Mouse (Mus musculus) CD4-positive, CD25-positive, alpha-beta regulatory T cell, adult 2 months (primary cell): Measurements from ENCODE around the gene Dgcr2.

Source experiments
- DNase-seq: peaks from one replicate; pipeline ENCODE4 v3.0.0-alpha.2; 2012; ENCODE audit warnings: low read depth, low spot score

Dgcr2 gene

GRCm38 (mm10) chr16:17911052-17911595, 12.8 kb upstream of the Dgcr2 start, which contains the start of gene Ess2:
TSS of gene Ess2 (minus strand) at chr16:17911348.
- peak; percentile 96 for DNase-seq

- no peak for DNase-seq
Observed at GRCm38 (mm10) chr16:17896091-17896490, 2.3 kb downstream of the Dgcr2 start.

- DNase-seq: no peak
Observed at GRCm38 (mm10) chr16:17893923-17894322, 4.4 kb downstream of the Dgcr2 start, which contains the start of gene Tssk1. TSS of gene Tssk1 (plus strand) at chr16:17894223.

- no peak for DNase-seq
Observed at GRCm38 (mm10) chr16:17892606-17893005, 5.8 kb downstream of the Dgcr2 start.

GRCm38 (mm10) chr16:17891567-17891959, 6.8 kb downstream of the Dgcr2 start, which contains the start of gene Gm20518:
TSS of gene Gm20518 (minus strand) at chr16:17891671.
- DNase-seq: peak; percentile 99

- DNase-seq: no peak
Observed at GRCm38 (mm10) chr16:17890917-17891566, 7.3 kb downstream of the Dgcr2 start.

- DNase-seq: no peak
Observed at GRCm38 (mm10) chr16:17890342-17890727, 8.0 kb downstream of the Dgcr2 start.

GRCm38 (mm10) chr16:17889689-17890341, 8.5 kb downstream of the Dgcr2 start:
- DNase-seq: no peak

- no peak for DNase-seq
Observed at GRCm38 (mm10) chr16:17884116-17884515, 14.2 kb downstream of the Dgcr2 start.

GRCm38 (mm10) chr16:17882196-17882595, 16.2 kb downstream of the Dgcr2 start:
- no peak for DNase-seq

- DNase-seq: no peak
Observed at GRCm38 (mm10) chr16:17879571-17879970, 18.8 kb downstream of the Dgcr2 start.

GRCm38 (mm10) chr16:17876096-17876495, 22.3 kb downstream of the Dgcr2 start:
- no peak for DNase-seq

- DNase-seq: no peak
Observed at GRCm38 (mm10) chr16:17875174-17875573, 23.2 kb downstream of the Dgcr2 start.

- DNase-seq: no peak
Observed at GRCm38 (mm10) chr16:17872995-17873394, 25.4 kb downstream of the Dgcr2 start.

- no peak for DNase-seq
Observed at GRCm38 (mm10) chr16:17871248-17871647, 27.1 kb downstream of the Dgcr2 start.

- no peak for DNase-seq
Observed at GRCm38 (mm10) chr16:17865770-17866169, 32.6 kb downstream of the Dgcr2 start.

- no peak for DNase-seq
Observed at GRCm38 (mm10) chr16:17865293-17865692, 33.1 kb downstream of the Dgcr2 start.

GRCm38 (mm10) chr16:17858592-17858991, 39.8 kb downstream of the Dgcr2 start:
- DNase-seq: peak; percentile 50

- no peak for DNase-seq
Observed at GRCm38 (mm10) chr16:17857157-17857556, 41.2 kb downstream of the Dgcr2 start.

GRCm38 (mm10) chr16:17853263-17853662, 45.1 kb downstream of the Dgcr2 start:
- DNase-seq: no peak

GRCm38 (mm10) chr16:17851860-17852259, 46.5 kb downstream of the Dgcr2 start:
- no peak for DNase-seq

- no peak for DNase-seq
Observed at GRCm38 (mm10) chr16:17851331-17851730, 47.0 kb downstream of the Dgcr2 start.

- DNase-seq: no peak
Observed at GRCm38 (mm10) chr16:17849486-17849885, 48.9 kb downstream of the Dgcr2 start.
